Mouse (Mus musculus): ENCODE results near the gene Lysmd3. TPM values are rescaled to one million over a fixed set of nuclear protein-coding genes. Genes with fewer than 3 reads are reported as not detected.
"Not testable (repeated sequence)": the region's sequence is repeated elsewhere in the genome, so short reads cannot be mapped to it uniquely, and the experiment has no call there.

Lysmd3 gene
- 14.2 and 16.2 TPM in 2 replicates for polyA plus RNA-seq (2015; fragmentation: Nextera tagmentation; extraction: Ambion mirVana)

GRCm38 (mm10) chr13:81657351-81658052 lies at the start of gene Lysmd3:
Gene Lysmd3, plus strand, starts transcription at chr13:81657663.
- under 1% methylated on average over 62 of the region's 73 CpGs for WGBS
- Histone ChIP-seq H3K9me3 (ENCODE audit: control insufficient read depth, low read length) (no peaks in the 10 kb centered on the region), H3K4me3 (ENCODE audit: low read depth, low read length) (peak within 1 kb of the TSS; percentile 91), H3K9ac (ENCODE audit: low read length) (peak within 1 kb of the TSS; percentile 84), H3K27ac (replicated peaks) (peak within 1 kb of the TSS; percentile 93), H3K27me3 (ENCODE audit: control insufficient read depth, insufficient read depth, low read length) (no peaks in the 10 kb centered on the region), H3K36me3 (ENCODE audit: control insufficient read depth, insufficient read depth, low read length) (no peaks in the 10 kb centered on the region), H3K4me2 (replicated peaks; ENCODE audit: low read depth) (peak within 1 kb of the TSS; percentile 58), H3K4me1 (replicated peaks; ENCODE audit: control insufficient read depth, insufficient read depth) (no peaks in the 10 kb centered on the region)
- TF ChIP-seq EP300 (optimal IDR thresholded peaks at IDR 0.05) (no peak), CTCF (IDR thresholded peaks at IDR 0.05; ENCODE audit: low read depth) (no peak; the same call in 1 of the 2 replicates)
- ATAC-seq (ENCODE audit: low FRiP score, low TSS enrichment): peak; percentile 100
- DNase-seq (ENCODE audit: low spot score): peak; percentile 96

GRCm38 (mm10) chr13:81610349-81610748 lies 47.1 kb upstream of the Lysmd3 start:
- 82% methylated on average over 4 of the region's 4 CpGs for WGBS
- ATAC-seq (ENCODE audit: low FRiP score, low TSS enrichment): no peak

GRCm38 (mm10) chr13:81627861-81628260 lies 29.6 kb upstream of the Lysmd3 start:
- not testable (repeated sequence) for H3K27me3 ChIP-seq (ENCODE audit: control insufficient read depth, insufficient read depth, low read length); H3K9ac ChIP-seq (ENCODE audit: low read length); H3K27ac ChIP-seq (replicated peaks); H3K4me1 ChIP-seq (replicated peaks; ENCODE audit: control insufficient read depth, insufficient read depth); ATAC-seq (ENCODE audit: low FRiP score, low TSS enrichment); H3K4me2 ChIP-seq (replicated peaks; ENCODE audit: low read depth); H3K36me3 ChIP-seq (ENCODE audit: control insufficient read depth, insufficient read depth, low read length); H3K4me3 ChIP-seq (ENCODE audit: low read depth, low read length); DNase-seq (ENCODE audit: low spot score); H3K9me3 ChIP-seq (ENCODE audit: control insufficient read depth, low read length)
- WGBS: 55% methylated on average over 1 of the region's 1 CpGs

More at GRCm38 (mm10) chr13:81610349-81610748, 47.1 kb upstream of the Lysmd3 start:
- DNase-seq (ENCODE audit: low spot score): no peak
- no peak overlapping the region for H3K4me3 ChIP-seq (ENCODE audit: low read depth, low read length)
- H3K27ac ChIP-seq (replicated peaks): no peak overlapping the region
- H3K4me2 ChIP-seq (replicated peaks; ENCODE audit: low read depth): no peak overlapping the region
- peak; percentile 30 for TF ChIP-seq CTCF (IDR thresholded peaks at IDR 0.05; ENCODE audit: low read depth)
- no peak for TF ChIP-seq EP300 (optimal IDR thresholded peaks at IDR 0.05)
- no peaks in the 10 kb centered on the region for H3K27me3 ChIP-seq (ENCODE audit: control insufficient read depth, insufficient read depth, low read length)
- no peaks in the 10 kb centered on the region for H3K4me1 ChIP-seq (replicated peaks; ENCODE audit: control insufficient read depth, insufficient read depth)
- no peaks in the 10 kb centered on the region for H3K9me3 ChIP-seq (ENCODE audit: control insufficient read depth, low read length)
- no peak overlapping the region for H3K9ac ChIP-seq (ENCODE audit: low read length)
- no peaks in the 10 kb centered on the region for H3K36me3 ChIP-seq (ENCODE audit: control insufficient read depth, insufficient read depth, low read length)

- TF ChIP-seq CTCF (IDR thresholded peaks at IDR 0.05; ENCODE audit: low read depth) (no peak), EP300 (optimal IDR thresholded peaks at IDR 0.05) (no peak)
- Histone ChIP-seq H3K36me3 (ENCODE audit: control insufficient read depth, insufficient read depth, low read length) (no peaks in the 10 kb centered on the region), H3K9ac (ENCODE audit: low read length) (no peak overlapping the region), H3K27me3 (ENCODE audit: control insufficient read depth, insufficient read depth, low read length) (no peaks in the 10 kb centered on the region), H3K4me2 (replicated peaks; ENCODE audit: low read depth) (no peak overlapping the region), H3K27ac (replicated peaks) (no peak overlapping the region), H3K4me3 (ENCODE audit: low read depth, low read length) (no peak overlapping the region), H3K9me3 (ENCODE audit: control insufficient read depth, low read length) (no peaks in the 10 kb centered on the region), H3K4me1 (replicated peaks; ENCODE audit: control insufficient read depth, insufficient read depth) (peaks cover 4% of the 10 kb centered on the region; the same call in 1 of the 2 replicates)
- 58% methylated on average over 2 of the region's 2 CpGs for WGBS
- DNase-seq (ENCODE audit: low spot score) (no peak), ATAC-seq (ENCODE audit: low FRiP score, low TSS enrichment) (no peak)
Observed at GRCm38 (mm10) chr13:81628631-81629190, 28.8 kb upstream of the Lysmd3 start.

- TF ChIP-seq EP300 (optimal IDR thresholded peaks at IDR 0.05): no peak
- no peak for TF ChIP-seq CTCF (IDR thresholded peaks at IDR 0.05; ENCODE audit: low read depth)
Observed at GRCm38 (mm10) chr13:81629395-81629794, 28.1 kb upstream of the Lysmd3 start.

GRCm38 (mm10) chr13:81630566-81630965 lies 26.9 kb upstream of the Lysmd3 start:
- Histone ChIP-seq H3K9ac (ENCODE audit: low read length) (no peak overlapping the region), H3K27ac (replicated peaks) (no peak overlapping the region), H3K4me2 (replicated peaks; ENCODE audit: low read depth) (no peak overlapping the region), H3K4me1 (replicated peaks; ENCODE audit: control insufficient read depth, insufficient read depth) (peaks cover 4% of the 10 kb centered on the region; the same call in 1 of the 2 replicates), H3K9me3 (ENCODE audit: control insufficient read depth, low read length) (no peaks in the 10 kb centered on the region), H3K36me3 (ENCODE audit: control insufficient read depth, insufficient read depth, low read length) (no peaks in the 10 kb centered on the region), H3K4me3 (ENCODE audit: low read depth, low read length) (no peak overlapping the region), H3K27me3 (ENCODE audit: control insufficient read depth, insufficient read depth, low read length) (no peaks in the 10 kb centered on the region)
- no peak for ATAC-seq (ENCODE audit: low FRiP score, low TSS enrichment)
- 60% methylated on average over 5 of the region's 5 CpGs for whole genome bisulfite sequencing
- TF ChIP-seq EP300 (optimal IDR thresholded peaks at IDR 0.05) (no peak), CTCF (IDR thresholded peaks at IDR 0.05; ENCODE audit: low read depth) (no peak)
- no peak for DNase-seq (ENCODE audit: low spot score)

More at GRCm38 (mm10) chr13:81629395-81629794, 28.1 kb upstream of the Lysmd3 start:
- 56% methylated on average over 3 of the region's 3 CpGs for WGBS
- DNase-seq (ENCODE audit: low spot score): no peak
- H3K36me3 ChIP-seq (ENCODE audit: control insufficient read depth, insufficient read depth, low read length): no peaks in the 10 kb centered on the region
- H3K27ac ChIP-seq (replicated peaks): no peak overlapping the region
- H3K4me2 ChIP-seq (replicated peaks; ENCODE audit: low read depth): no peak overlapping the region
- H3K9me3 ChIP-seq (ENCODE audit: control insufficient read depth, low read length): no peaks in the 10 kb centered on the region
- H3K4me3 ChIP-seq (ENCODE audit: low read depth, low read length): no peak overlapping the region
- no peak overlapping the region for H3K9ac ChIP-seq (ENCODE audit: low read length)
- H3K4me1 ChIP-seq (replicated peaks; ENCODE audit: control insufficient read depth, insufficient read depth): peaks cover 4% of the 10 kb centered on the region; the same call in 1 of the 2 replicates
- no peak for ATAC-seq (ENCODE audit: low FRiP score, low TSS enrichment)
- no peaks in the 10 kb centered on the region for H3K27me3 ChIP-seq (ENCODE audit: control insufficient read depth, insufficient read depth, low read length)
